Mouse (Mus musculus): ENCODE data around the gene Npr2. TPM values are rescaled to one million over a fixed set of nuclear protein-coding genes. Genes with fewer than 3 reads are reported as not detected.

Npr2 gene
- 48.5 TPM for polyA plus RNA-seq (2015; fragmentation: Illumina TruSeq; extraction: RNeasy Lipid Tissue Mini Kit (QIAGEN cat#74804); ENCODE audit: low read depth, low replicate concordance)

DNA sequence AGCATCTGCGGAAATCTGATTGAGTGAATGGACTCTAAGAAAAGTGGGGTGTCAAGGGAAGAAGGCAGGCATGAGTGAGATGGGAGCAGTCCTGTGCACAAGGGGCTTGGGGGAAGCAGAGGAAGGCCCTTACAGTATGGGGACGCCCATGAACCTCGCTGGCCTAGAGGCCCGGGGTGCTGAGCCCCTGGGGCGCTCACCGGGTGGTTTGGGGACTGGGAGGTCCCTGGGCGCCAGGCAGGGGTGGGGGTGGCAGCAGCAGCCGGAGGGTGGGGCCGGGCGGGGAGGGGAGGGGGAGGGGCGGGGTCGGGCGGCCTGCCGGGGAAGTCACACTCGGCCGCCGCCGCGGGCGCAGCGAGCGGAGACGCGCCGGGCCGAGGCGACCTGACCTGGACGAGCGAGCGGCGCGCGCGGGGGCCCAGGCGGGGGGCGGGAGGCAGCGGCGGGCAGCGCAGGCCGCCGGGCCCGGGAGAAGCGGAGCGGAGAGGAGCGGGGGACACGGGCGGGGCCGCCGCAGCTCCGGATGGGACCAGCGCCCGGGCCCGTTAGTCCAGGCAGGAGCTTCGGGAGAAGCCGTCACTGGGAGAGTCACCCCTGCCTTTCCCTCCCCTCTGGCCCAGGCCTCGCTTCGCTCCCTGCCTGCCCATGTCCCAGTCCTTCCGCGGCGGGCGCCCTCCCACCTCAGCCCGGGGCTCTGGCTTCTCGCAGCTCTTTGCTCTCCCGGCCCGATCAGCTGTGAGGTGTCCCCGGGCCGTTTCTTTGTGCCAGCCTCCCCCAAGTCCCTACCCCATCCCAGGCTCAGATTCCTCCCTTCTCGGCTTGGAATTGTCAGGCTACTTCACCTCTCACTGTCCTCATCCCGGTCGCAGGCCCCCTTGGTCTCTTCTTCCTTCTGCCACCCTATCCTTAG lies at the start of gene Npr2:
Gene Npr2, plus strand, starts transcription at position 890 of the 910 bp plus-strand sequence.

DNA sequence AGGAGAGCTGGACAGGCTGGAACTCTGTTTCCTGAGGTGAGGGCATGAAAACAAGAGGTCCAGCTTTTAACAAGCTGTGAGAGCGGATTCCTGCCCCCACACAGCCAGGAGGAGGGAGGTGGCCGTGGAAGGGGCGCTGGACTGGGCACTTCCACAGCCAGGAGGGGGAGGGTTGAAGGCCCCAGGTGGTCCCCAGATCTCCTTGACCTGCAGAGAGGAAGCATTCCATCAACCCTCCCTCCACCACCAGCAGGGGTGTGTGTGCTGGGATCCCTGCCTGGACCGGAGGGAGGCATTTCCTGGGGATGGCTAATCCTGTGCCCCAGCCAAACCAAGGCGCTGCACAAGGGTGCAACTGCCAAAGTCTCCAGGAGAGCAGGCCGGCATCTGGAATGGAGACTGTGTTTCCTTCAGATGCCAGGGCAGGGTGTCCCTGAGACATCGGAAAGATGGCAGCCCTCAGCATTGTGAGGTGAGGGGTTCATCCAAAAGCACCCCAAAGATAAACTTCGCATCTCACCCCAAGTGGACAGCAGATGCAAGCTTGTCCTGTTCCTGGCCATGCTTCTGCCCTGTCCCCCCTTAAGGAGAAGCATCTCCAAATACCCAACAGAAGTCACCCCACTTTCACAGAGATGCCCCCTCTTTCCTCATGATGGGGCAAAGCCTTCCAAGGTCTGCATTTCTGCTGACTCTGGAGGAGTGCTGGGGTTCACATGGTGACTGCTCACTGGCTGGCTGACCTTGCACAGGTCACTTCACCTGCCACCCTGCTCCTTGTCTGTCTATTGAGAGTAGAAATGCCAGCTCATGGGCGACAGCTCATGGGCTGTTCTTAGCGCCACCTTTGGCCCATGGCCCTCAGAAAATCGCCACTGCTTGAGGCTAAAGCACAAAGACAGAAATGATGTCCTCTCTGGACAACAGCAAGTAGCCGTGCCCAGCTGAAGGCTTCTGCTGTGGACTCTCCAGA lies 47.0 kb upstream of the Npr2 start, which contains the start of gene Msmp:
Gene Msmp, minus strand, starts transcription at position 51 of the 973 bp plus-strand sequence.

DNA sequence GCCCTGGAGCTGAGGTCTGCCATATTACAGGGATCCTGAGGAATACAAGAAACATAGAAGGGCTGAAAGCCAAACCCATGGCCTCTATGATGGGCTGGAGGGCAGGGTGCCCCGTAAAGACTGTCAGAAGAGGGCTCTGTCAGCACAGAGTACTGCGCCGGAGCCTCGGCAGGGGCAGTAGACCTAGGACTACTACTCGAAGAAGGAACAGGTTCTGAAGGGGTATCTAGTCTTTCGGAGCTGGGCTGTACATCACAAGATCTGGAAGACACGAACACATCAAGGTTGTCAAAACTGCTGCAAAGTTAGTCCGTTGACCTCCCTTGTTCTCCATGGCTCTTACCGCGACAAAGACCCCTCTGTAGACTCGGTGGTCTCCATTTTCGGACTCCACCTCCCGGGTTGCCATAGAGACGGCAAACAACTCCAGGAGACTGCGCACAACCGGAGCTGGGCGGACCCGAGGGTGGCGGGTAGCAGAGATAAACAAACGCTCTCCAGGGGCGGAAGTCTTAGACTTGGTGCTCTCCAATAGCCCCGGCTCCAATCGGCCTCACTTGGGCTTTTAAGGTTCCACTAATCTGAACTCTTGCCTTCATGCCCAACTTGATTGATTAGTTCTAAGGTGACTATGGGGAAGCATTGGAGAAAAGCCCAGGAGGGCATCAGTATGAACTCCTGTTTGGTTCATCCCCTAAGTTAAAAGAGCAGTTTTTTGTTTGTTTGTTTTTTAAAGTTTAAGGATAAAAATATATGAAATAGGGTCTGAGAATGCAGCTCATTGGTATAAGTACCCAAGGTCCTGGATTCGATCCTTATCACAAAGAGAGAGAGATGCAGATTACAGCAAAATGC lies 21.7 kb downstream of the Npr2 start, which contains the start of gene Spag8:
Gene Spag8, minus strand, starts transcription at position 434 of the 855 bp plus-strand sequence.

DNA sequence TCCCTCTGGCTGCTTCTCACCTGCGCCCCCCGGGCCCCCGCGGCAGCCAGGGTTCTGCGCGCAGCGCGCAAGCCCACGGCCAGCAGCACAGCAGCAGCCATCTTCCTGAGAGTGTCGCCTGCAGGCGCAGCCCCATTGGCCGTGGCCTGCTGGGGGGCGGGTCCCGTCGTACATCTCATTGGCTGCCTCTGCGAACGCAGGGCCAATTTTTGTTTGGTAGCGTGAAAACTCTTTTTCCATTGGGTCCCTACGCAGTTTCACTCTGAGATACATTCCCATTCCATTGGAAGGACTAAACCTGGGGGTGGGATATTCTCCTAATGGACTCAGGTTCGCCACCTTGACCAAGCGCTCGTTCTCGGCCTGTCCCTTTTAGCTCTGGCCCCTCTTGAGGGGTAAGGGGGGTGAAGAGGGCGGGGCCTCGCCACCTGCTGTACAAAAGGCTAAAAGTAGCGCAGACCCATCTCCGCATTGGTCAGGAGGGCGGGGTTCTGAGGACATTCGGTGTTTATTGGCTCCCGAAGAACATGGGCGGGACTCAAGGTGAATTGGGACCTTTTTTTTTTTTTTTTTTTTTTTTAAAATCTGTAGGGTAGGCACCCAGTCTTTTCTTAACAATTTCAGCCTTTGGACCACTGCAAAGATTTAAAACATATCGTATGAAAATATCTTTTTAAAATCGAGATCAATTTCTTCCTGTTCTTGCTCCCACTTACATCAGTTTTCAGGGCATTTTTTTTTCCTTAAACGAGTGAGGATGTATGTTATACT lies 24.8 kb downstream of the Npr2 start, which contains the start of gene Hint2:
Gene Hint2, minus strand, starts transcription at position 128 of the 771 bp plus-strand sequence.

DNA sequence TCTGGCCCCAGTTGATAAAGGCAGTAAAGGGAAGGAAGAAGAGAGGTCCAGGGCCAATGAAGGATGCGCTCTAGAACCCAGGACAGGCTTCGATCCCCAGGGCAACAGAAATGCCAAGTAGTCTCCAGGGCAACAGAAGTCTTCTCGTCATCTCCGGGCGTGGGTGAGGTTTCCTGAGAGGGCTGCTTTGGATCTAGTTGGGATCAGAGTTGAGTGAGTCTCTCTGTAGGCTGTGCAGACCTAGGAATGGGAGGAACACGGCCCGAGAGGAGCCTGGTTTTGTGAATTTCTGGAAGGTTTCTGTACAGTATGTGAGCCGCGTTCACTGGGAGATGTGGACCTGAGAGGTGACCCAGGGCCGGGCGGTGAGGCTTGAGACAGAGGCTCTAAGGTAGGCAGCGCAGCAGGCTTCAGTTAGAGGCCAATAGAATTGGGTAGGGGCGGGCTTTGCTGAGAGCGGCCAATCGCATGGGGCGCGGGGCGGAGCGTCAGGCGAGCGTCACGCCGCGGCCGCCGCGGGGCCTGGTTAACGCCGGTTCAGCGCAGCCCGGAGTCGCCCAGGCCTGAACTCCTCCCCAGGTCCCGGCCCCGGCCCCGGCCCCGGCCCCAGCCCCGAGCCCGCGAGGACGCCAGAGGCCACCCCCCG lies 37.2 kb downstream of the Npr2 start, which contains the start of the genes Tmem8b and Fam221b:
Gene Tmem8b, plus strand, starts transcription at position 190 of the 646 bp plus-strand sequence.
Gene Fam221b, minus strand, starts transcription at position 364 of the 646 bp plus-strand sequence.

DNA sequence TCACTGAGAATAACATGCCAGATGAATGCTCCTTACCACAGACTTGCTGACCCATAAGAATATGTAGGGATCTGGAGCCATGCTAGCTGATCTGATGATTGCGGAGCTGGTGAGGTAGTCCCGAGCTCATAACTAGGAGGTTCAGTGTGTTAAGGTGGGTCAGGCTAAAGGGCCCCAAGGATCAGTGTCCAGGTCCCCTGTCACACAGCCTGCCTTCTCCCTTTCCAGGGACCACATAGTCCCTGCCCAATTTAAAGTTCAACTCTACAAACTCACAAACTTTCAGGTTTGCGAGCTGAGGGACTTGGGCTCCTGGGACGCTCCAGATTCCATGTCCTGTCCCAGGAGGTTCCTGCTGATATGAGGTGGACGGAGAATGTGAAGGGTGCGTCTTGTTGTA lies 69.0 kb downstream of the Npr2 start, which contains the start of gene Olfr70:
Gene Olfr70, minus strand, starts transcription at position 101 of the 400 bp plus-strand sequence.

Other genes with a start within 250 kb of the Npr2 start
- gene Rusc2, start 250.0 kb upstream of the Npr2 start, polyA plus RNA-seq (2015; fragmentation: Illumina TruSeq; extraction: RNeasy Lipid Tissue Mini Kit (QIAGEN cat#74804); ENCODE audit: low read depth, low replicate concordance), result 66.1 TPM
- gene Fam166b, start 202.8 kb upstream of the Npr2 start, polyA plus RNA-seq (2015; fragmentation: Illumina TruSeq; extraction: RNeasy Lipid Tissue Mini Kit (QIAGEN cat#74804); ENCODE audit: low read depth, low replicate concordance), result 3.6 TPM
- 60.5 TPM for gene Tesk1, start 190.0 kb upstream of the Npr2 start, polyA plus RNA-seq (2015; fragmentation: Illumina TruSeq; extraction: RNeasy Lipid Tissue Mini Kit (QIAGEN cat#74804); ENCODE audit: low read depth, low replicate concordance)
- 2.9 TPM for gene Cd72, start 177.3 kb upstream of the Npr2 start, polyA plus RNA-seq (2015; fragmentation: Illumina TruSeq; extraction: RNeasy Lipid Tissue Mini Kit (QIAGEN cat#74804); ENCODE audit: low read depth, low replicate concordance)
- gene Sit1, start 148.2 kb upstream of the Npr2 start, polyA plus RNA-seq (2015; fragmentation: Illumina TruSeq; extraction: RNeasy Lipid Tissue Mini Kit (QIAGEN cat#74804); ENCODE audit: low read depth, low replicate concordance), result not detected
- 58.5 TPM for gene Ccdc107, start 139.0 kb upstream of the Npr2 start, polyA plus RNA-seq (2015; fragmentation: Illumina TruSeq; extraction: RNeasy Lipid Tissue Mini Kit (QIAGEN cat#74804); ENCODE audit: low read depth, low replicate concordance)
- gene Arhgef39, start 132.2 kb upstream of the Npr2 start, polyA plus RNA-seq (2015; fragmentation: Illumina TruSeq; extraction: RNeasy Lipid Tissue Mini Kit (QIAGEN cat#74804); ENCODE audit: low read depth, low replicate concordance), result 1.8 TPM
- 1.2 TPM for gene Car9, start 125.0 kb upstream of the Npr2 start, polyA plus RNA-seq (2015; fragmentation: Illumina TruSeq; extraction: RNeasy Lipid Tissue Mini Kit (QIAGEN cat#74804); ENCODE audit: low read depth, low replicate concordance)
- 16.8 TPM for gene Tpm2, start 108.2 kb upstream of the Npr2 start, polyA plus RNA-seq (2015; fragmentation: Illumina TruSeq; extraction: RNeasy Lipid Tissue Mini Kit (QIAGEN cat#74804); ENCODE audit: low read depth, low replicate concordance)
- gene Creb3, start 69.6 kb upstream of the Npr2 start, polyA plus RNA-seq (2015; fragmentation: Illumina TruSeq; extraction: RNeasy Lipid Tissue Mini Kit (QIAGEN cat#74804); ENCODE audit: low read depth, low replicate concordance), result 65.5 TPM
- gene Tln1, start 69.2 kb upstream of the Npr2 start, polyA plus RNA-seq (2015; fragmentation: Illumina TruSeq; extraction: RNeasy Lipid Tissue Mini Kit (QIAGEN cat#74804); ENCODE audit: low read depth, low replicate concordance), result 40.4 TPM
- 28.2 TPM for gene Rgp1, start 53.2 kb upstream of the Npr2 start, polyA plus RNA-seq (2015; fragmentation: Illumina TruSeq; extraction: RNeasy Lipid Tissue Mini Kit (QIAGEN cat#74804); ENCODE audit: low read depth, low replicate concordance)
- gene Gba2, start 53.1 kb upstream of the Npr2 start, polyA plus RNA-seq (2015; fragmentation: Illumina TruSeq; extraction: RNeasy Lipid Tissue Mini Kit (QIAGEN cat#74804); ENCODE audit: low read depth, low replicate concordance), result 61.8 TPM
- not detected for gene Msmp, start 47.4 kb upstream of the Npr2 start, polyA plus RNA-seq (2015; fragmentation: Illumina TruSeq; extraction: RNeasy Lipid Tissue Mini Kit (QIAGEN cat#74804); ENCODE audit: low read depth, low replicate concordance)
- 1.5 TPM for gene Spag8, start 21.7 kb downstream of the Npr2 start, polyA plus RNA-seq (2015; fragmentation: Illumina TruSeq; extraction: RNeasy Lipid Tissue Mini Kit (QIAGEN cat#74804); ENCODE audit: low read depth, low replicate concordance)
- gene Hint2, start 24.5 kb downstream of the Npr2 start, polyA plus RNA-seq (2015; fragmentation: Illumina TruSeq; extraction: RNeasy Lipid Tissue Mini Kit (QIAGEN cat#74804); ENCODE audit: low read depth, low replicate concordance), result 69.8 TPM
- gene Tmem8b, start 37.0 kb downstream of the Npr2 start, polyA plus RNA-seq (2015; fragmentation: Illumina TruSeq; extraction: RNeasy Lipid Tissue Mini Kit (QIAGEN cat#74804); ENCODE audit: low read depth, low replicate concordance), result 40.7 TPM
- gene Fam221b, start 37.2 kb downstream of the Npr2 start, polyA plus RNA-seq (2015; fragmentation: Illumina TruSeq; extraction: RNeasy Lipid Tissue Mini Kit (QIAGEN cat#74804); ENCODE audit: low read depth, low replicate concordance), result 1.6 TPM
- gene Olfr70, start 68.9 kb downstream of the Npr2 start, polyA plus RNA-seq (2015; fragmentation: Illumina TruSeq; extraction: RNeasy Lipid Tissue Mini Kit (QIAGEN cat#74804); ENCODE audit: low read depth, low replicate concordance), result not detected
- not detected for gene Olfr71, start 78.3 kb downstream of the Npr2 start, polyA plus RNA-seq (2015; fragmentation: Illumina TruSeq; extraction: RNeasy Lipid Tissue Mini Kit (QIAGEN cat#74804); ENCODE audit: low read depth, low replicate concordance)
- 2.0 TPM for gene Hrct1, start 95.3 kb downstream of the Npr2 start, polyA plus RNA-seq (2015; fragmentation: Illumina TruSeq; extraction: RNeasy Lipid Tissue Mini Kit (QIAGEN cat#74804); ENCODE audit: low read depth, low replicate concordance)
- 1.3 TPM for gene Spaar, start 98.1 kb downstream of the Npr2 start, polyA plus RNA-seq (2015; fragmentation: Illumina TruSeq; extraction: RNeasy Lipid Tissue Mini Kit (QIAGEN cat#74804); ENCODE audit: low read depth, low replicate concordance)
- gene Olfr159, start 139.1 kb downstream of the Npr2 start, polyA plus RNA-seq (2015; fragmentation: Illumina TruSeq; extraction: RNeasy Lipid Tissue Mini Kit (QIAGEN cat#74804); ENCODE audit: low read depth, low replicate concordance), result not detected
- gene Olfr156, start 192.0 kb downstream of the Npr2 start, polyA plus RNA-seq (2015; fragmentation: Illumina TruSeq; extraction: RNeasy Lipid Tissue Mini Kit (QIAGEN cat#74804); ENCODE audit: low read depth, low replicate concordance), result not detected
- gene Olfr157, start 208.3 kb downstream of the Npr2 start, polyA plus RNA-seq (2015; fragmentation: Illumina TruSeq; extraction: RNeasy Lipid Tissue Mini Kit (QIAGEN cat#74804); ENCODE audit: low read depth, low replicate concordance), result not detected
- not detected for gene Olfr155, start 219.6 kb downstream of the Npr2 start, polyA plus RNA-seq (2015; fragmentation: Illumina TruSeq; extraction: RNeasy Lipid Tissue Mini Kit (QIAGEN cat#74804); ENCODE audit: low read depth, low replicate concordance)
- gene Reck, start 243.6 kb downstream of the Npr2 start, polyA plus RNA-seq (2015; fragmentation: Illumina TruSeq; extraction: RNeasy Lipid Tissue Mini Kit (QIAGEN cat#74804); ENCODE audit: low read depth, low replicate concordance), result 5.6 TPM